Mouse (Mus musculus): ENCODE data around the gene Irs1.

The Irs1 gene

GRCm38 (mm10) chr1:82183913-82184442, 107.2 kb downstream of the Irs1 start:
- DNase-seq (ENCODE audit: low read depth, low spot score), result no peak

All from retina, postnatal 7 days (tissue).